Mouse (Mus musculus) kidney, embryonic 16.5 days (tissue): Measurements from ENCODE around the gene Gpr65. TPM values are rescaled to one million over a fixed set of nuclear protein-coding genes. Genes with fewer than 3 reads are reported as not detected.

Experiments
- ATAC-seq: fragments of 200-750 bp; cut with Nextera tagmentation; 2 replicates; pipeline ENCODE4 v1.8.0; 2017; ENCODE audit warnings: moderate TSS enrichment; ENCODE audit not compliant: low FRiP score, low TSS enrichment
- H3K27ac ChIP-seq: fragments of 300-500 bp; sonication (generic); 2 replicates; pipeline ENCODE4 v1.5.1; 2014; ENCODE audit warnings: low read length
- H3K27me3 ChIP-seq: fragments of 300-500 bp; sonication (generic); 2 replicates; pipeline ENCODE4 v1.6.1; 2014; ENCODE audit warnings: low read length, control low read depth, mixed read lengths; ENCODE audit not compliant: insufficient read depth
- H3K36me3 ChIP-seq: fragments of 300-500 bp; sonication (generic); 2 replicates; pipeline ENCODE4 v1.6.1; 2014; ENCODE audit warnings: low read length, control low read depth, mixed read lengths; ENCODE audit not compliant: insufficient read depth
- H3K4me1 ChIP-seq: fragments of 300-500 bp; sonication (generic); 2 replicates; pipeline ENCODE4 v1.6.1; 2014; ENCODE audit warnings: low read length, control low read depth, mixed read lengths; ENCODE audit not compliant: insufficient read depth
- H3K4me2 ChIP-seq: fragments of 300-500 bp; sonication (generic); replicated peaks from 2 replicates; pipeline ENCODE4 v1.6.1; 2014; ENCODE audit warnings: low read depth, low read length
- H3K4me3 ChIP-seq: fragments of 300-500 bp; sonication (generic); 2 replicates; pipeline ENCODE4 v1.5.1; 2014; ENCODE audit warnings: mild to moderate bottlenecking, low read length
- H3K9ac ChIP-seq: fragments of 300-500 bp; sonication (generic); replicated peaks from 2 replicates; pipeline ENCODE4 v1.6.1; 2014; ENCODE audit warnings: low read length
- H3K9me3 ChIP-seq: fragments of 300-500 bp; sonication (generic); 2 replicates; pipeline ENCODE4 v1.6.1; 2016; ENCODE audit warnings: low read length, control low read depth
- WGBS: fragments of 180-500 bp; shearing (Covaris S2); extraction: QIAGEN DNeasy Blood & Tissue Kit; methylation state at CpG from one replicate; pipeline ENCODE4 v1.1.7; 2014; 5-methylcytosine and 5-hydroxymethylcytosine counted together
- polyA plus RNA-seq: library from polyadenylated mRNA; unstranded; fragments of >200 nt; fragmentation: Nextera tagmentation; extraction: Ambion mirVana; gene quantifications from 2 replicates; pipeline ENCODE4 v1.2.1, GENCODE M21; 2015

Gene Gpr65
- polyA plus RNA-seq, 1 experiment from 2014 or later = 1.2 TPM

DNA sequence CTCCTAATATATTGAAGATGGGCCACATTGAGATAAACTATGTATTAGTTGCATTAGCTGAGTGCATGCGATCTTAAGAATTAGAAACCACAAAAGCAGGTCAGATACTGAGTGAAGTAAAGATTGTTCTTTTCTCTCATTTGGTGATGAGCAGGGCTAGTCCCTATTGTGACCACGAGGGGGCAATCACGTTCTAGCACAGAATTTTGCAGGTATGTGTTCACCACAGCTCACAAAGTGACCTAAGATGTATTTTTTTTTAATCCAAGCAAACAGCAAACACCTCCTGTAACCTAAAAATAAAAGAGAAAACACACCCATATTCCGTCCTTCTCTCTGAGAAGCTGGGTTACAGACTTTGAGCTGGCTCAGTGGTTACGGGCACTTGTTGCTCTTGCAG is 12.1 kb downstream of the Gpr65 start:
- H3K4me3 ChIP-seq = no peak overlapping the region
- no peak overlapping the region for H3K27ac ChIP-seq
- H3K9me3 ChIP-seq = no peaks in the 10 kb centered on the region
- H3K4me2 ChIP-seq = no peak overlapping the region
- no peaks in the 10 kb centered on the region for H3K27me3 ChIP-seq
- no peak for ATAC-seq
- no peaks in the 10 kb centered on the region for H3K4me1 ChIP-seq
- WGBS = 32% methylated on average over 5 of the region's 5 CpGs
- no peaks in the 10 kb centered on the region for H3K36me3 ChIP-seq
- no peak overlapping the region for H3K9ac ChIP-seq

DNA sequence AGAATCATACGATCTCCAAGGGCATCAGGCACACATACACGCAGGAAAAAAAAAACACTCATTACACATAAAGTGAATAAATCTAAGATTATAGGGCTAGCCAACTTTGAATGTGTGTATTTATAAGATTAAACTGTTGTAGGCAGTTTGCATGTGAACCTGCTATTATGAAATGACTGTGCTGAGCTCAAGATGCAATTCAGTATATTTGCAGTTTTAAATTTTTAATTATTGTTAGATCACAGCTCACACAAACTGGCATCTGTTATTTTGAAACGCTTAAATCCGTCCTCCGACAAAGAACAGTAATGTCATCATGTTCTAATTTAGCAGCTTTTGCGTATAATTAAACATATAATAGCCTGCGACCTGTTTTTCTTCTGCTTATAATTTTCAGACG is 12.6 kb downstream of the Gpr65 start:
- WGBS = 79% methylated on average over 8 of the region's 8 CpGs
- ATAC-seq = no peak
- H3K4me3 ChIP-seq = no peak overlapping the region
- no peak overlapping the region for H3K4me2 ChIP-seq
- no peaks in the 10 kb centered on the region for H3K27me3 ChIP-seq
- no peaks in the 10 kb centered on the region for H3K4me1 ChIP-seq
- H3K9me3 ChIP-seq = no peaks in the 10 kb centered on the region
- H3K36me3 ChIP-seq = no peaks in the 10 kb centered on the region
- H3K9ac ChIP-seq = no peak overlapping the region
- no peak overlapping the region for H3K27ac ChIP-seq

DNA sequence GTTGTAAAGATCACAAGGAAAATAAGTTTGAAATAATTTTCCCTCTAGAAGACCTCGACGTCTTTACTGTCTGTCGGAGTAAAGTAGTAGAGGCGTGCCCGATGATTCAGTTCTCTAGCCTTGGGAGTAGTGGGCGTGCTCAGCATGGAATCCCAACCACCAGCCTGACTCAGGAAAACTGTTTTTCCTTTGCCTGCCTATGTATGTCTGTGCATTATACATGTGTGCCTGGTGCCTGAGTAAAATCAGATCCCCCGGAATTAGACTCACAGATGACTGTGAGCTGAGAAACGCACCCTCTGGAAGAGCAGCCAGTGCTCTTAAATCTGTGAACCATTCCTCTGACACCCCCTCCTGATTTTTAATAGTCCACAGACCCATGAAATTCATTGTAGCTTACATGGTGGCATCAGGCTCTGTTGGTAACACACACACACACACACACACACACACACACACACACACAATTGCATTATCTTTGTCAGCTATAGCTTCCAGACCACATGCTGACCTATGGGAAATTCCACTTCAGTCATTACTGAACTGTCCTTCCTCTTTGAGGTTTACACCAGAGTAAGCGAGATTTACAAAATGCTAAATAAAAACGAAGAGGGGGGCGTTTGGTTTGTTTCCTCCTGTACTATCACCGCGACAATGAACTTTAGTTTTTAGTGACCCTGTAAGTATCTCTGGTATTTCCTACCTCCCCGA is 14.5 kb downstream of the Gpr65 start:
- 73% methylated on average over 14 of the region's 14 CpGs for WGBS
- H3K4me2 ChIP-seq = no peak overlapping the region
- no peaks in the 10 kb centered on the region for H3K4me1 ChIP-seq
- no peaks in the 10 kb centered on the region for H3K27me3 ChIP-seq
- H3K4me3 ChIP-seq = no peak overlapping the region
- no peak overlapping the region for H3K27ac ChIP-seq
- no peaks in the 10 kb centered on the region for H3K36me3 ChIP-seq
- H3K9me3 ChIP-seq = no peaks in the 10 kb centered on the region
- no peak overlapping the region for H3K9ac ChIP-seq
- no peak for ATAC-seq

DNA sequence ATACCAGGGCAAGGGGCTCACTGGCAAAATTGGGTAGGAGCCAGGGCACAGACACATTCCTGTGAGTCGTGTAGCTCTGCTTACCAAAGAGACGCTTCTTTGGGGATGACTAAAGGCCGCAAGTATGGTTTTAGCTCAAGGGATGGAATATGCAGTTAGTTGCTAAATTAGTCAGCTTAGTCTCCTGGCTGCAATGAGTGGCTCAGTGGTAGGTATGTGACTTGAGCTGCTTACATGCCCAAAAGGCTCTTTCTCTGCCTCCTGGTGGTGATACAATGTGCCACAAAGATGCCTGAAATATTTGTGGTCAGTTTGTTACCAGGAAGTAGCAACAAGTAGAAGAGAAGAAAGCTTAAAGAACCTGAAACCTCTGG is 15.0 kb downstream of the Gpr65 start:
- H3K36me3 ChIP-seq = no peaks in the 10 kb centered on the region
- no peak overlapping the region for H3K4me3 ChIP-seq
- ATAC-seq = no peak
- no peak overlapping the region for H3K27ac ChIP-seq
- no peaks in the 10 kb centered on the region for H3K27me3 ChIP-seq
- no peaks in the 10 kb centered on the region for H3K4me1 ChIP-seq
- WGBS = 62% methylated on average over 3 of the region's 3 CpGs
- H3K9ac ChIP-seq = no peak overlapping the region
- no peaks in the 10 kb centered on the region for H3K9me3 ChIP-seq
- H3K4me2 ChIP-seq = no peak overlapping the region

DNA sequence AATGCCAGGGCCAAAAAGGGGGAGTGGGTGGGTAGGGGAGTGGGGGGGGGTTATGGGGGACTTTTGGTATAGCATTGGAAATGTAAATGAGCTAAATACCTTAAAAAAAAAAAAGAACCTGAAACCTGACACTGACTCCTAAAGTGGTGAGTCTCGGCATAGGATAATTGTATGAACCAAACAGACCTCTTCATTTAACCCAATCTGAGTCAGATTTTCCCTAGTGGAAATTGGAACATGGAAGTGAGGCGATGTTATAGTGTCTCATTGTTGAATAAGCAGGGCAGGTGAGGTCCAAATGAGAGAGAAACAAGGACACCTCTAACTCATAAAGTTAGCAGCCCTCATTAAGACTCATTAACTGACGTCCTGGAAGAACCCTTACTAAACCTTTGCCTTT is 16.0 kb downstream of the Gpr65 start:
- H3K27me3 ChIP-seq = no peaks in the 10 kb centered on the region
- no peaks in the 10 kb centered on the region for H3K4me1 ChIP-seq
- ATAC-seq = no peak
- H3K4me2 ChIP-seq = no peak overlapping the region
- no peaks in the 10 kb centered on the region for H3K36me3 ChIP-seq
- H3K4me3 ChIP-seq = no peak overlapping the region
- H3K27ac ChIP-seq = no peak overlapping the region
- 75% methylated on average over 3 of the region's 3 CpGs for WGBS
- no peak overlapping the region for H3K9ac ChIP-seq
- no peaks in the 10 kb centered on the region for H3K9me3 ChIP-seq

DNA sequence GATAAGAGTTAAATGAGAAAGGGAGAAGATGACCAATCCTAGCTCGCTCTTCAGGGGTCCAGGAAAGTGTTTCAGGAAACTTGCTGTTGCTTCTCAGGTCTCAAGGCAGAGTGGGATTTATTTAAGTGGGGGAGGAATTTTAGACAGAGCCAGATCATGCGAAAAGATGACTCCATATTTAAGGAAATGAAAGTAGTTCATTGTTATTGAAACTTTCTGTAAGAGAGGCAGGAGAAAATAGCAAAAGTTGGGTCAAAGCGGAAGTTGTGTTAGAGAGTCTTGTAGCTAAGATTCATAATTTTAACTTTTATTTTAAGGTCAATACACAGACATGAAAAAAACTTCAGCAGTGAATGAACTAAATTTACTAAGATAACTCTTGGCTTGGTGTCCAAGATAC is 22.0 kb downstream of the Gpr65 start:
- 80% methylated on average over 3 of the region's 3 CpGs for WGBS

DNA sequence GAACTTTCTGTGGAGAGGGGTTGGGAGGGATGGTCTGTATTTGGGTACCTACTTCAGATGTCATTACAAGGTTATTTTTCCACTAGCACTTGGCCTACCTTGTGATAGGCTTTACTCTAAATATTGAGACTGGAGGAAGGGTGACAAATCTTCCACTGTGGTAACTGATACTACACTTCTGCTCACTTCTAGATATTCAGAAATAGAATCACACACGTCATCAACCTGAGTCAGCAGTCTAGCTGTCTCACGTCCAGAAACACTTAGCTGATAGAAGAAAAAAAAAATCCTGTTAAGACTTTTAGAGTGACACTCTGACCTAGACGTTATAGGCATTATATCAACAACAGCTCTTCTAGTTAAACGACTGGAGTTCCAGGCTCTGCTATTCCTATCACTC is 23.8 kb downstream of the Gpr65 start:
- Histone ChIP-seq H3K4me2 (no peak overlapping the region), H3K9me3 (no peaks in the 10 kb centered on the region), H3K27ac (no peak overlapping the region), H3K4me3 (no peak overlapping the region), H3K4me1 (no peaks in the 10 kb centered on the region), H3K36me3 (no peaks in the 10 kb centered on the region), H3K9ac (no peak overlapping the region), H3K27me3 (no peaks in the 10 kb centered on the region)
- WGBS = 49% methylated on average over 4 of the region's 4 CpGs
- no peak for ATAC-seq

More for the DNA sequence above, 22.0 kb downstream of the Gpr65 start:
- no peaks in the 10 kb centered on the region for H3K9me3 ChIP-seq
- H3K27ac ChIP-seq = no peak overlapping the region
- H3K27me3 ChIP-seq = no peaks in the 10 kb centered on the region
- no peak overlapping the region for H3K4me3 ChIP-seq
- H3K36me3 ChIP-seq = no peaks in the 10 kb centered on the region
- ATAC-seq = no peak
- no peaks in the 10 kb centered on the region for H3K4me1 ChIP-seq
- no peak overlapping the region for H3K9ac ChIP-seq
- H3K4me2 ChIP-seq = no peak overlapping the region

DNA sequence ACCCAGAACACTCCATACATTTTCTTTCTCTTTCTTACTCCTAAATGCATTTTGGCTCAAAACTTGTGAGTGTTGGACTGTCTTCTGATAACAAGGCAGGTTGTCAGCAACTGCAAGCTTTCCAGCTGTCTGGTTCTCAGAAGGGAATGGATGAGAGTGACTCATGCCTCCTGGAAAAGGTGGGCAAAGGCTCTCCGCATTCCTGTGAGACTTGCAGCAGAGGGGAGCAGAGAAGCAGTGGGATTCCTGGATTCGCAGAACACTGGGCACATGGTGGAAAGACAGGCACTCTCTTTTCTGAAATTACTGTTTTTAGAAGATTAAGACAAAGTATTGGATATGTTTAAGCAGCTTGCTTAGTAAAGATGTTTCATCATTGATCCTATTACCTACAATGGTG is 25.8 kb downstream of the Gpr65 start:
- Histone ChIP-seq H3K27ac (no peak overlapping the region), H3K4me3 (no peak overlapping the region), H3K9me3 (no peaks in the 10 kb centered on the region), H3K4me2 (no peak overlapping the region), H3K36me3 (no peaks in the 10 kb centered on the region), H3K27me3 (no peaks in the 10 kb centered on the region), H3K9ac (no peak overlapping the region), H3K4me1 (no peaks in the 10 kb centered on the region)
- WGBS = 76% methylated on average over 2 of the region's 2 CpGs
- no peak for ATAC-seq

DNA sequence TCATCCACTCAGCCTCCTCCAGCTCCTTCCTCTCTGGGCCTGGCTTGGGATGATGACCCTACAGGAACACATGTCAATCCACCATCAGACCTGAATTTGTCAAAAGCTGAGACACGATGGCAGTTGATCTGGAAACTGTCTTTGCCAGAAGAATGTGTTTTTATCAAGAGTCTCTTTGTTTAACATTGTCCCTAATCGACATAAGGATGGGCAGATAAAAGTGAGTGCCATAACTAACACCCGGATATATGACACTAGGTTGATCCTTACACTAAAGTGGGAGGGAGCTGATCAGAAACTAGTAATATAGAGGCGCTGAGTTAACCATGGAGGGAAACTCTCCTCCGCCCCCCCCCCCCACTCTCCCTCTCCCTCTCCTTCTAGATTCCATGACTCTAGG is 33.5 kb downstream of the Gpr65 start:
- WGBS = 88% methylated on average over 5 of the region's 5 CpGs

DNA sequence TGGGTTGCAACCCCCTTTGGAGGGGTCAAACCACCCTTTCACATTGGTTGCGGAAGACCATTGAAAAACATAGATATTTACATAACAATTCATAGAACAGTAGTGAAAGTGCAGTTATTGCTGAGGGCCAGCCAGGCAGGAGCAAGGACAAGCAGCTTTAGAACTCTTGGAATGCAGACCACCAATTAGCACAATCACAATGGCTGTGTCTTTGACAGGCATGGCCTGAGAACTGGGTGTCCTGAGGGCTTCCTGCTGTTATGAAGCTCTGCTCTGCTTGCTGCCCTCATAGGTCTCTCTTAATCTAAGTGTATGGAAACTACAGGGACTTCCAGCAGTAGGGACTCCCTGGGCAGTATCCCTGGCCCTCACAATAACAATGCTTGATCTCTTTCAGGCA is 34.6 kb downstream of the Gpr65 start:
- WGBS = 97% methylated on average over 1 of the region's 1 CpGs
- Histone ChIP-seq H3K4me2 (no peak overlapping the region), H3K27ac (no peak overlapping the region), H3K9ac (no peak overlapping the region), H3K36me3 (no peaks in the 10 kb centered on the region), H3K4me3 (no peak overlapping the region), H3K9me3 (no peaks in the 10 kb centered on the region), H3K4me1 (no peaks in the 10 kb centered on the region), H3K27me3 (no peaks in the 10 kb centered on the region)
- ATAC-seq = no peak

More for the DNA sequence above, 33.5 kb downstream of the Gpr65 start:
- Histone ChIP-seq H3K27me3 (no peaks in the 10 kb centered on the region), H3K9ac (no peak overlapping the region), H3K9me3 (no peaks in the 10 kb centered on the region), H3K4me2 (no peak overlapping the region), H3K36me3 (no peaks in the 10 kb centered on the region), H3K4me1 (no peaks in the 10 kb centered on the region), H3K4me3 (no peak overlapping the region), H3K27ac (no peak overlapping the region)
- no peak for ATAC-seq
